In genomic region chr2:125624127-125624685, GRCm38 (mm10) we compare ENCODE assay signal across 8 mouse cellular contexts. TPM values are rescaled to one million over a fixed set of nuclear protein-coding genes. Genes with fewer than 3 reads are reported as not detected.
DNase-seq lines count a peak whose midpoint lies in the region; ATAC-seq and TF ChIP-seq lines count a peak whose summit lies in the region.

No protein-coding gene starts in this region.

- H3K27ac ChIP-seq in left cerebral cortex, adult 2 months: no peak overlapping the region
- H3K27ac ChIP-seq in bone marrow macrophage, adult 2 months (ENCODE audit: insufficient read depth, low read depth, low read length): no peak overlapping the region; the same call in 1 of the 2 replicates
- no peak overlapping the region for H3K27ac ChIP-seq in hindbrain, embryonic 15.5 days (replicated peaks)
- H3K27ac ChIP-seq in midbrain, embryonic 15.5 days: no peak overlapping the region

- peak overlapping the region; percentile 75 for H3K4me2 ChIP-seq in hindbrain, embryonic 15.5 days
- H3K4me2 ChIP-seq in midbrain, embryonic 15.5 days: peak overlapping the region; percentile 67

- TF ChIP-seq CTCF in left cerebral cortex, adult 2 months (IDR thresholded peaks at IDR 0.05): no peak
- TF ChIP-seq CTCF in bone marrow macrophage, adult 2 months (IDR thresholded peaks at IDR 0.05; ENCODE audit: low read depth, low read length): no peak

- H3K27me3 ChIP-seq in hindbrain, embryonic 15.5 days: no peaks in the 10 kb centered on the region
- H3K27me3 ChIP-seq in midbrain, embryonic 15.5 days (replicated peaks): no peaks in the 10 kb centered on the region

- H3K9me3 ChIP-seq in hindbrain, embryonic 15.5 days: no peaks in the 10 kb centered on the region
- H3K9me3 ChIP-seq in midbrain, embryonic 15.5 days: no peaks in the 10 kb centered on the region

- peak overlapping the region; percentile 72 for H3K9ac ChIP-seq in hindbrain, embryonic 15.5 days
- H3K9ac ChIP-seq in midbrain, embryonic 15.5 days: peak overlapping the region; percentile 50

- H3K4me3 ChIP-seq in left cerebral cortex, adult 2 months: peak overlapping the region; percentile 87
- peak overlapping the region; percentile 83 for H3K4me3 ChIP-seq in bone marrow macrophage, adult 2 months (ENCODE audit: insufficient read depth, low read length)
- H3K4me3 ChIP-seq in hindbrain, embryonic 15.5 days: peak overlapping the region; percentile 95
- H3K4me3 ChIP-seq in midbrain, embryonic 15.5 days: peak overlapping the region; percentile 73

- intact Hi-C loops in left cerebral cortex, adult 2 months (cut with DNase I): no loop called here

- no peak for ATAC-seq in hindbrain, embryonic 15.5 days (ENCODE audit: low FRiP score, low read depth)
- no peak for ATAC-seq in midbrain, embryonic 15.5 days (replicated peaks)

- 18% methylated on average over 9 of the region's 9 CpGs for WGBS in hindbrain, embryonic 15.5 days
- WGBS in midbrain, embryonic 15.5 days: 18% methylated on average over 9 of the region's 9 CpGs

- H3K36me3 ChIP-seq in hindbrain, embryonic 15.5 days: no peaks in the 10 kb centered on the region
- no peaks in the 10 kb centered on the region for H3K36me3 ChIP-seq in midbrain, embryonic 15.5 days (replicated peaks)

- no peak for DNase-seq in left cerebral cortex, adult 2 months (ENCODE audit: extremely low spot score in 1 of 2, low spot score in 2 of 2)
- no peak for DNase-seq in left cerebral cortex, adult 9 months (ENCODE audit: low spot score in 2 of 2)
- no peak for DNase-seq in Muller cell, postnatal 12 days (ENCODE audit: inconsistent ontology term)
- no peak for DNase-seq in adrenal gland, adult 8-10 months
- no peak for DNase-seq in cerebellum, adult 11-12 months

- peaks cover 10% of the 10 kb centered on the region for H3K4me1 ChIP-seq in bone marrow macrophage, adult 2 months (ENCODE audit: control insufficient read depth, insufficient read depth, low read length)
- H3K4me1 ChIP-seq in hindbrain, embryonic 15.5 days (replicated peaks): peaks cover 24% of the 10 kb centered on the region
- peaks cover 22% of the 10 kb centered on the region for H3K4me1 ChIP-seq in midbrain, embryonic 15.5 days

- no peak for TF ChIP-seq POLR2A in bone marrow macrophage, adult 2 months (IDR thresholded peaks at IDR 0.05; ENCODE audit: borderline replicate concordance, low read depth, low read length)

RNA-seq across cellular contexts. Expression of gene Cep152, which starts 0.7 kb away (rescaled TPM):
- total RNA-seq in left cerebral cortex, adult 2 months (2021): 1 to 10 TPM; 2.6 TPM
- 5.8 and 6.4 TPM in 2 replicates for polyA plus RNA-seq in bone marrow macrophage, adult 2 months (2012; ENCODE audit: insufficient read depth, insufficient read length, missing spikeins)
- polyA plus RNA-seq in hindbrain, embryonic 15.5 days (2015; fragmentation: Nextera tagmentation; extraction: Ambion mirVana): 3.1 TPM in 2 replicates
- polyA plus RNA-seq in midbrain, embryonic 15.5 days (2015; fragmentation: Nextera tagmentation; extraction: Ambion mirVana): 2.8 and 3.0 TPM in 2 replicates
- total RNA-seq in adrenal gland, adult 8-10 months (2022): 1 to 10 TPM; 2.2 to 6.1 (median 3.6) TPM

RNA-seq across cellular contexts. Expression of gene Eid1, which starts 48.7 kb away (rescaled TPM):
- 100 to 1,000 TPM; 209 to 229 TPM for total RNA-seq in left cerebral cortex, adult 2 months (2021)
- 276 and 293 TPM in 2 replicates for polyA plus RNA-seq in bone marrow macrophage, adult 2 months (2012; ENCODE audit: insufficient read depth, insufficient read length, missing spikeins)
- polyA plus RNA-seq in hindbrain, embryonic 15.5 days (2015; fragmentation: Nextera tagmentation; extraction: Ambion mirVana): 371 and 409 TPM in 2 replicates
- 376 and 397 TPM in 2 replicates for polyA plus RNA-seq in midbrain, embryonic 15.5 days (2015; fragmentation: Nextera tagmentation; extraction: Ambion mirVana)
- 100 to 1,000 TPM; 142 to 165 (median 156) TPM for total RNA-seq in adrenal gland, adult 8-10 months (2022)
